Mouse (Mus musculus) thymus, adult 2 months (tissue): ENCODE measurements around the gene Tnfsf18. TPM values are rescaled to one million over a fixed set of nuclear protein-coding genes. Genes with fewer than 3 reads are reported as not detected.

Experiments used
- DNase-seq: peaks from one replicate; pipeline ENCODE4 v3.0.0; 2021
- H3K27ac ChIP-seq: fragments of 200-500 bp; 2 replicates; pipeline ENCODE4 v1.5.1; 2012; ENCODE audit warnings: low read length, control low read depth; ENCODE audit not compliant: control insufficient read depth, insufficient read depth
- H3K27me3 ChIP-seq: fragments of 200-500 bp; 2 replicates; pipeline ENCODE4 v1.6.1; 2012; ENCODE audit warnings: mild to moderate bottlenecking, low read length, moderate library complexity, mixed read lengths; ENCODE audit not compliant: control insufficient read depth, insufficient read depth
- H3K36me3 ChIP-seq: fragments of 200-500 bp; 2 replicates; pipeline ENCODE4 v1.6.1; 2012; ENCODE audit warnings: mild to moderate bottlenecking, low read length, moderate library complexity; ENCODE audit not compliant: control insufficient read depth, insufficient read depth
- H3K4me1 ChIP-seq: fragments of 200-500 bp; replicated peaks from 2 replicates; pipeline ENCODE4 v1.6.1; 2012; ENCODE audit warnings: low read length; ENCODE audit not compliant: control insufficient read depth, insufficient read depth
- H3K4me3 ChIP-seq: fragments of 200-500 bp; 2 replicates; pipeline ENCODE4 v1.5.1; 2012; ENCODE audit warnings: mild to moderate bottlenecking, low read length, control low read depth, moderate library complexity; ENCODE audit not compliant: control insufficient read depth, insufficient read depth
- CTCF ChIP-seq: fragments of 200-500 bp; IDR thresholded peaks from 2 replicates; pipeline ENCODE4 v1.5.1; 2012; ENCODE audit warnings: mild to moderate bottlenecking, control low read depth, low read length, moderate library complexity, borderline replicate concordance; ENCODE audit not compliant: control insufficient read depth, poor library complexity, insufficient read depth; ENCODE audit errors: extremely low read depth
- POLR2A ChIP-seq: fragments of 200-500 bp; IDR thresholded peaks from 2 replicates; pipeline ENCODE4 v1.6.1; 2012; ENCODE audit warnings: mild to moderate bottlenecking, low read length, control low read depth, moderate library complexity; ENCODE audit not compliant: control insufficient read depth, poor library complexity, insufficient read depth; ENCODE audit errors: extremely low read depth
- WGBS: fragments of 180-500 bp; shearing (Covaris S2); methylation state at CpG from one replicate; pipeline ENCODE4 v1.1.7; 2018; 5-methylcytosine and 5-hydroxymethylcytosine counted together
- polyA plus RNA-seq: library from polyadenylated mRNA; depleted of rRNA; stranded (reverse); fragments of >200 nt; gene quantifications from 2 replicates; pipeline ENCODE4 v1.2.3, GENCODE M21; 2012; rRNA removed

Tnfsf18 gene
- polyA plus RNA-seq, 1 experiment, result 0.09 TPM

- DNase-seq, result no peak
- Histone ChIP-seq H3K4me1 (no peaks in the 10 kb centered on the region), H3K4me3 (no peak overlapping the region), H3K36me3 (no peaks in the 10 kb centered on the region), H3K27ac (no peak overlapping the region), H3K27me3 (no peaks in the 10 kb centered on the region)
- WGBS, result 90% methylated on average over 4 of the region's 4 CpGs
- TF ChIP-seq POLR2A (no peak), CTCF (no peak)
Measured at GRCm38 (mm10) chr1:161506317-161506716, 11.9 kb downstream of the Tnfsf18 start.

- Histone ChIP-seq H3K27ac (no peak overlapping the region), H3K4me3 (no peak overlapping the region), H3K36me3 (no peaks in the 10 kb centered on the region), H3K27me3 (no peaks in the 10 kb centered on the region), H3K4me1 (no peaks in the 10 kb centered on the region)
- TF ChIP-seq CTCF (no peak), POLR2A (no peak)
- DNase-seq, result no peak
- WGBS, result 69% methylated on average over 3 of the region's 3 CpGs
Measured at GRCm38 (mm10) chr1:161507623-161508047, 13.2 kb downstream of the Tnfsf18 start.

- no peaks in the 10 kb centered on the region for H3K4me1 ChIP-seq
- no peak overlapping the region for H3K4me3 ChIP-seq
- no peak overlapping the region for H3K27ac ChIP-seq
- no peak for DNase-seq
- TF ChIP-seq POLR2A (no peak), CTCF (no peak)
- H3K36me3 ChIP-seq, result no peaks in the 10 kb centered on the region
- H3K27me3 ChIP-seq, result no peaks in the 10 kb centered on the region
- WGBS, result 29% methylated on average over 3 of the region's 3 CpGs
Measured at GRCm38 (mm10) chr1:161517355-161517754, 22.9 kb downstream of the Tnfsf18 start.

- no peak for DNase-seq
- no peaks in the 10 kb centered on the region for H3K27me3 ChIP-seq
- no peaks in the 10 kb centered on the region for H3K4me1 ChIP-seq
- no peak overlapping the region for H3K27ac ChIP-seq
- no peak for TF ChIP-seq CTCF
- no peak for TF ChIP-seq POLR2A
- no peak overlapping the region for H3K4me3 ChIP-seq
- no peaks in the 10 kb centered on the region for H3K36me3 ChIP-seq
- 10% methylated on average over 1 of the region's 1 CpGs for WGBS
Measured at GRCm38 (mm10) chr1:161520223-161520622, 25.8 kb downstream of the Tnfsf18 start.

GRCm38 (mm10) chr1:161528173-161528572 is 33.7 kb downstream of the Tnfsf18 start:
- Histone ChIP-seq H3K27ac (no peak overlapping the region), H3K36me3 (no peaks in the 10 kb centered on the region), H3K4me1 (no peaks in the 10 kb centered on the region), H3K4me3 (no peak overlapping the region), H3K27me3 (no peaks in the 10 kb centered on the region)
- WGBS, result 91% methylated on average over 1 of the region's 1 CpGs
- DNase-seq, result no peak
- TF ChIP-seq POLR2A, result no peak
- TF ChIP-seq CTCF, result no peak

- Histone ChIP-seq H3K4me3 (no peak overlapping the region), H3K27me3 (no peaks in the 10 kb centered on the region), H3K27ac (no peak overlapping the region), H3K36me3 (no peaks in the 10 kb centered on the region), H3K4me1 (no peaks in the 10 kb centered on the region)
- no peak for TF ChIP-seq POLR2A
- 97% methylated on average over 5 of the region's 5 CpGs for WGBS
- DNase-seq, result no peak
Measured at GRCm38 (mm10) chr1:161550596-161551095, 56.2 kb downstream of the Tnfsf18 start.

GRCm38 (mm10) chr1:161552098-161552497 is 57.6 kb downstream of the Tnfsf18 start:
- no peak overlapping the region for H3K27ac ChIP-seq
- H3K36me3 ChIP-seq, result no peaks in the 10 kb centered on the region
- TF ChIP-seq CTCF (no peak), POLR2A (no peak)
- DNase-seq, result no peak
- H3K4me3 ChIP-seq, result no peak overlapping the region
- H3K27me3 ChIP-seq, result no peaks in the 10 kb centered on the region
- H3K4me1 ChIP-seq, result no peaks in the 10 kb centered on the region
- 90% methylated on average over 2 of the region's 2 CpGs for WGBS

Other genes with a start within 250 kb of the Tnfsf18 start
- gene Prdx6, start 243.4 kb upstream of the Tnfsf18 start, polyA plus RNA-seq, result 63.8 and 80.0 TPM in 2 replicates
- gene Tnfsf4, start 99.2 kb upstream of the Tnfsf18 start, polyA plus RNA-seq, result 0.07 and 0.20 TPM in 2 replicates